Mouse (Mus musculus): Measurements from ENCODE around the gene Iqch. TPM values are rescaled to one million over a fixed set of nuclear protein-coding genes. Genes with fewer than 3 reads are reported as not detected.

Gene Iqch
- polyA plus RNA-seq, 1 experiment from 2014 or later: 0.53 TPM

DNA sequence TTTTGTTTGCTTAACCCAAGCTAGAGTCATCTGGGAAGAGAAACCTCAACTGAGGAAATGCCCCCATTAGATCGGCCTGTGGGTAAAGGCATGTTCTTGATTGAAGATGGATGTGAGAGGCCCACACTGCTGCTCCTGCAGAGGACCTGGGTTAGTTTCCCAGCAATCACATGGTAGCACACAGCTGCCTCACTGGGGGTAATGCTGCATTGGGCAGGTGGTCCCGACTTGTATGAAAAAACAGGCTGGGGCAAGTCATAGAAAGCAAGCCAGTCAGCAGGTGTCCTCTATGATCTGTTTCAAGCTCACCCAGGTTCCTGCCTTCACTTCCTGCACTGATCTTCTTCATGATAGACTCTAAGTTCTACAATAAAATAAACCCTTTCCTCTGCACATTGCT, 98.4 kb downstream of the Iqch start:
- H3K27me3 ChIP-seq: peaks cover 3% of the 10 kb centered on the region; the same call in 1 of the 2 replicates
- WGBS: 79% methylated on average over 2 of the region's 2 CpGs
- H3K36me3 ChIP-seq: no peaks in the 10 kb centered on the region
- H3K4me1 ChIP-seq (replicated peaks): no peaks in the 10 kb centered on the region
- H3K4me2 ChIP-seq: no peak overlapping the region
- H3K27ac ChIP-seq (replicated peaks): no peak overlapping the region
- no peak overlapping the region for H3K9ac ChIP-seq
- ATAC-seq (ENCODE audit: low read depth): no peak
- no peak overlapping the region for H3K4me3 ChIP-seq
- no peaks in the 10 kb centered on the region for H3K9me3 ChIP-seq

DNA sequence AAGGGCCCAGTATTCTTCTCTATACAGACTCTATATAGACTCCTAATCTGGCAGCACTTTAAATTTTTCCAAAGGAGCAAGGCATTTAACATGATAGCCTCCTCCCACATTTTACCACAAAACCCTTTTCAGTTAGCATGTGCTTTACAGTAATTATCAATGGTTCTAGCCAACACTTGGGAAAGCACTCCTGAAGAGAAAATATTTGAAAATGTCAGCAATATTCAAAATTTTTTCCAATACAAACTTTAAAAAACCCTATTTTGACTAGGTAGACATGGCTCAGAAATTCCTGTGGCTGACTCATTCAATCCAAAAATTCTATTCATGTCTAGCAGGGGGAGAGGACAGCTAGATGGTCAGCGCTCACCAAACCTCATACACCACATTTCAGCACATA, 100.8 kb downstream of the Iqch start:
- H3K9ac ChIP-seq: no peak overlapping the region
- H3K27me3 ChIP-seq: no peaks in the 10 kb centered on the region
- no peaks in the 10 kb centered on the region for H3K9me3 ChIP-seq
- H3K4me1 ChIP-seq (replicated peaks): no peaks in the 10 kb centered on the region
- no peak for ATAC-seq (ENCODE audit: low read depth)
- 100% methylated on average over 1 of the region's 1 CpGs for WGBS
- H3K27ac ChIP-seq (replicated peaks): no peak overlapping the region
- H3K4me3 ChIP-seq: no peak overlapping the region
- H3K4me2 ChIP-seq: no peak overlapping the region
- no peaks in the 10 kb centered on the region for H3K36me3 ChIP-seq

- Histone ChIP-seq H3K4me2 (no peak overlapping the region), H3K4me1 (replicated peaks) (no peaks in the 10 kb centered on the region; the same call in 1 of the 2 replicates), H3K36me3 (no peaks in the 10 kb centered on the region), H3K27ac (replicated peaks) (no peak overlapping the region), H3K9ac (no peak overlapping the region), H3K4me3 (no peak overlapping the region), H3K9me3 (no peaks in the 10 kb centered on the region), H3K27me3 (no peaks in the 10 kb centered on the region)
- ATAC-seq (ENCODE audit: low read depth): no peak
- WGBS: 83% methylated on average over 8 of the region's 8 CpGs
Observed at GRCm38 (mm10) chr9:63499912-63500311, 102.4 kb downstream of the Iqch start.

DNA sequence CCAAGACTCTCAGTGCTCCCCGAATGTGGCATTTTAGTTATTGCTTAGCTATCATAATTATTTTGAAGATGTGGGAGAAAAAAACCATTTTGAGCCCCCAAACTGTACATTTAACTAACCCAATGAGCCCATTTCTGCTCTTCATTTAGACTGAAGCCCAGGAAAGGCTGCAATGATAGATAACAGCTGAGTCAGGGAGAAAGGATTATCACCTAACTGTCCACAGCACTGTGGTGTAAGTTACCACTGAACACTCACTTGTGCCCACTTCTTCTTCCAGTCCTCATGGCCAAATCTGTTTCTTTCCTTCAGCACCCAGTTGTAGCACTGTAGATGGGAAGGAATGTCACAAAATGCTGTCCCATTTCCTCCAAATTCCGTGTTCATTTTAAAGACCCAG, 106.5 kb downstream of the Iqch start:
- Histone ChIP-seq H3K27ac (replicated peaks) (no peak overlapping the region), H3K4me1 (replicated peaks) (peaks cover 20% of the 10 kb centered on the region)
- WGBS: 84% methylated on average over 2 of the region's 2 CpGs

GRCm38 (mm10) chr9:63493746-63494145, 108.5 kb downstream of the Iqch start:
- Histone ChIP-seq H3K4me3 (no peak overlapping the region), H3K27ac (replicated peaks) (no peak overlapping the region), H3K36me3 (no peaks in the 10 kb centered on the region), H3K27me3 (no peaks in the 10 kb centered on the region), H3K4me1 (replicated peaks) (peaks cover 41% of the 10 kb centered on the region), H3K4me2 (no peak overlapping the region), H3K9ac (no peak overlapping the region), H3K9me3 (no peaks in the 10 kb centered on the region)
- ATAC-seq (ENCODE audit: low read depth): no peak
- WGBS: 89% methylated on average over 4 of the region's 4 CpGs

More for the DNA sequence above, 106.5 kb downstream of the Iqch start:
- no peak overlapping the region for H3K4me3 ChIP-seq
- no peak overlapping the region for H3K9ac ChIP-seq
- no peak for ATAC-seq (ENCODE audit: low read depth)
- H3K36me3 ChIP-seq: no peaks in the 10 kb centered on the region
- no peaks in the 10 kb centered on the region for H3K27me3 ChIP-seq
- H3K4me2 ChIP-seq: no peak overlapping the region
- H3K9me3 ChIP-seq: no peaks in the 10 kb centered on the region

GRCm38 (mm10) chr9:63492291-63492690, 110.0 kb downstream of the Iqch start:
- Histone ChIP-seq H3K36me3 (no peaks in the 10 kb centered on the region), H3K9me3 (no peaks in the 10 kb centered on the region), H3K4me3 (no peak overlapping the region), H3K4me2 (no peak overlapping the region), H3K27me3 (no peaks in the 10 kb centered on the region), H3K4me1 (replicated peaks) (peaks cover 41% of the 10 kb centered on the region), H3K9ac (no peak overlapping the region), H3K27ac (replicated peaks) (no peak overlapping the region)
- WGBS: 30% methylated on average over 9 of the region's 9 CpGs
- no peak for ATAC-seq (ENCODE audit: low read depth)

GRCm38 (mm10) chr9:63490521-63491307, 111.6 kb downstream of the Iqch start:
- Histone ChIP-seq H3K36me3 (no peaks in the 10 kb centered on the region), H3K9ac (no peak overlapping the region)
- ATAC-seq (ENCODE audit: low read depth): peak; percentile 81

GRCm38 (mm10) chr9:63489156-63489555, 113.1 kb downstream of the Iqch start:
- no peak for ATAC-seq (ENCODE audit: low read depth)

More at GRCm38 (mm10) chr9:63490521-63491307, 111.6 kb downstream of the Iqch start:
- Histone ChIP-seq H3K4me2 (peak overlapping the region; percentile 36), H3K27ac (replicated peaks) (peak overlapping the region; percentile 82), H3K27me3 (no peaks in the 10 kb centered on the region), H3K4me1 (replicated peaks) (peaks cover 41% of the 10 kb centered on the region), H3K4me3 (no peak overlapping the region), H3K9me3 (no peaks in the 10 kb centered on the region)
- WGBS: 22% methylated on average over 12 of the region's 12 CpGs

DNA sequence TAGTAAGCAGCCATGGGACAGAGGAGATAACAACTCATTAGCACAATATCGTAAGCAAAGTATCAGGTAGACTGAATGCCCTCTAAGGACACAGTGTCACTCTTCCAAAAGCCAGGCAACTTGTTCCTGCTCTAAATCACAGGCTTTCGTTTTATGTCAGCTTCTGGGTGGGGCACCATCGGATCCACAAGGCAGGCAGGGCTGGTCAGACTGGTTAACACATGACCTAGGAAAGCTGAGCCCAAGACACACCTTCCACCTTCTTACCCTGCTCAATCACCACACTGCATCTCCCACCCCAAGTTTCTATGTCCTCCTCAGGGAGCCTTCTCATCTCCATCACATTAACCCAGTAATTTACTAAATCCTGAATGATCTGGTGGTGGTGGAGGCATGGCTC, 136.7 kb downstream of the Iqch start:
- H3K4me1 ChIP-seq (replicated peaks): 0 out of 2 replicates have a peak, but pooled peaks cover 4% of the 10 kb centered on the region
- no peaks in the 10 kb centered on the region for H3K9me3 ChIP-seq
- no peak overlapping the region for H3K9ac ChIP-seq
- no peak overlapping the region for H3K4me2 ChIP-seq
- H3K36me3 ChIP-seq: no peaks in the 10 kb centered on the region
- 86% methylated on average over 3 of the region's 3 CpGs for WGBS
- no peaks in the 10 kb centered on the region for H3K27me3 ChIP-seq
- no peak for ATAC-seq (ENCODE audit: low read depth)
- no peak overlapping the region for H3K27ac ChIP-seq (replicated peaks)
- no peak overlapping the region for H3K4me3 ChIP-seq

More at GRCm38 (mm10) chr9:63489156-63489555, 113.1 kb downstream of the Iqch start:
- Histone ChIP-seq H3K4me3 (no peak overlapping the region), H3K9me3 (no peaks in the 10 kb centered on the region), H3K9ac (no peak overlapping the region), H3K4me1 (replicated peaks) (peaks cover 40% of the 10 kb centered on the region), H3K4me2 (no peak overlapping the region), H3K27me3 (0 out of 2 replicates have a peak, but pooled peaks cover 3% of the 10 kb centered on the region), H3K27ac (replicated peaks) (no peak overlapping the region), H3K36me3 (no peaks in the 10 kb centered on the region)
- WGBS: 43% methylated on average over 6 of the region's 6 CpGs

GRCm38 (mm10) chr9:63462296-63462695, 140.0 kb downstream of the Iqch start:
- Histone ChIP-seq H3K27me3 (no peaks in the 10 kb centered on the region), H3K4me3 (no peak overlapping the region), H3K27ac (replicated peaks) (no peak overlapping the region), H3K9me3 (no peaks in the 10 kb centered on the region), H3K4me2 (no peak overlapping the region), H3K9ac (no peak overlapping the region), H3K4me1 (replicated peaks) (0 out of 2 replicates have a peak, but pooled peaks cover 4% of the 10 kb centered on the region), H3K36me3 (no peaks in the 10 kb centered on the region)
- 65% methylated on average over 2 of the region's 2 CpGs for WGBS
- no peak for ATAC-seq (ENCODE audit: low read depth)

- Histone ChIP-seq H3K27me3 (no peaks in the 10 kb centered on the region), H3K4me3 (no peak overlapping the region), H3K4me1 (replicated peaks) (no peaks in the 10 kb centered on the region), H3K27ac (replicated peaks) (no peak overlapping the region), H3K9ac (no peak overlapping the region), H3K9me3 (no peaks in the 10 kb centered on the region), H3K36me3 (no peaks in the 10 kb centered on the region), H3K4me2 (no peak overlapping the region)
- no peak for ATAC-seq (ENCODE audit: low read depth)
Observed at GRCm38 (mm10) chr9:63456401-63456800, 145.9 kb downstream of the Iqch start.

GRCm38 (mm10) chr9:63454341-63454740, 148.0 kb downstream of the Iqch start:
- Histone ChIP-seq H3K36me3 (no peaks in the 10 kb centered on the region), H3K9ac (no peak overlapping the region), H3K9me3 (no peaks in the 10 kb centered on the region), H3K4me2 (no peak overlapping the region), H3K4me1 (replicated peaks) (peaks cover 15% of the 10 kb centered on the region; the same call in 1 of the 2 replicates), H3K4me3 (no peak overlapping the region), H3K27me3 (no peaks in the 10 kb centered on the region), H3K27ac (replicated peaks) (no peak overlapping the region)
- 50% methylated on average over 5 of the region's 5 CpGs for WGBS
- ATAC-seq (ENCODE audit: low read depth): no peak
